Mouse (Mus musculus) CH12.LX (cell line): ENCODE measurements around the gene Tank. TPM values are rescaled to one million over a fixed set of nuclear protein-coding genes. Genes with fewer than 3 reads are reported as not detected.

Experiments used
- DNase-seq: peaks from one replicate; pipeline ENCODE4 v3.0.0-alpha.2; 2013; ENCODE audit errors: extremely low read depth
- H3K27ac ChIP-seq: 2 replicates; pipeline ENCODE4 v1.5.1; 2012; ENCODE audit warnings: low read depth, mild to moderate bottlenecking, control low read depth, moderate library complexity; ENCODE audit not compliant: insufficient read depth
- H3K27me3 ChIP-seq: replicated peaks from 2 replicates; pipeline ENCODE3; 2012; ENCODE audit warnings: inconsistent platforms
- H3K36me3 ChIP-seq, 2 experiments: replicated peaks in 1 of 2; 2 replicates each; pipeline versions ENCODE3 to v1.6.1; 2012; ENCODE audit warnings: inconsistent platforms in 1 of 2, low read length in 1 of 2, mild to moderate bottlenecking in 1 of 2, mixed read lengths in 1 of 2, moderate library complexity in 1 of 2; ENCODE audit not compliant: control insufficient read depth in 1 of 2, insufficient read depth in 1 of 2
- H3K4me1 ChIP-seq, 2 experiments: 2 replicates each; pipeline ENCODE4 v1.6.1; 2012; ENCODE audit warnings: inconsistent platforms in 1 of 2, moderate library complexity in 1 of 2; ENCODE audit not compliant: insufficient read depth in 2 of 2, control insufficient read depth in 1 of 2
- H3K4me2 ChIP-seq: 2 replicates; pipeline ENCODE4 v1.6.1; 2012; ENCODE audit warnings: low read depth, mild to moderate bottlenecking, control low read depth; ENCODE audit not compliant: poor library complexity, insufficient read depth, severe bottlenecking
- H3K4me3 ChIP-seq, 3 experiments: fragments of 150-350 bp in 1 of 3; sonication (generic) in 1 of 3; replicated peaks in 1 of 3; 2 replicates each; pipeline versions ENCODE3 to v1.5.1; 2011 to 2012; ENCODE audit warnings: low read depth in 2 of 3, low read length in 2 of 3, mild to moderate bottlenecking in 2 of 3, moderate library complexity in 2 of 3, control low read depth in 1 of 3, improper control_type of control experiment in 1 of 3, inconsistent platforms in 1 of 3, mixed read lengths in 1 of 3; ENCODE audit not compliant: poor library complexity in 1 of 3
- H3K79me2 ChIP-seq: replicated peaks from 2 replicates; pipeline ENCODE4 v1.6.1; 2012; ENCODE audit warnings: mild to moderate bottlenecking, moderate library complexity; ENCODE audit not compliant: control insufficient read depth, poor library complexity, insufficient read depth, severe bottlenecking; ENCODE audit errors: extremely low read depth
- H3K9ac ChIP-seq: 2 replicates; pipeline ENCODE4 v1.6.1; 2012; ENCODE audit warnings: low read depth, mild to moderate bottlenecking, control low read depth, moderate library complexity; ENCODE audit not compliant: insufficient read depth
- H3K9me3 ChIP-seq: replicated peaks from 2 replicates; pipeline ENCODE3; 2012; ENCODE audit warnings: low read length, inconsistent platforms, mixed read lengths
- CHD2 ChIP-seq: IDR thresholded peaks from 2 replicates; pipeline ENCODE4 v1.6.1; 2011; ENCODE audit warnings: low read length, improper control_type of control experiment
- CTCF ChIP-seq, 2 experiments: IDR thresholded peaks in 1 of 2; conservative IDR thresholded peaks in 1 of 2; 2 replicates each; pipeline ENCODE4 v1.5.1; 2011 to 2012; ENCODE audit warnings: low read depth in 2 of 2, low read length in 2 of 2, improper control_type of control experiment in 1 of 2, inconsistent platforms in 1 of 2, mild to moderate bottlenecking in 1 of 2, moderate library complexity in 1 of 2
- E2F4 ChIP-seq: IDR thresholded peaks from 2 replicates; pipeline ENCODE4 v1.6.1; 2011; ENCODE audit warnings: low read depth, low read length, improper control_type of control experiment; ENCODE audit not compliant: insufficient replicate concordance
- ELF1 ChIP-seq: IDR thresholded peaks from 2 replicates; pipeline ENCODE4 v1.6.1; 2014; ENCODE audit warnings: low read depth, mild to moderate bottlenecking, inconsistent platforms, low read length, improper control_type of control experiment
- EP300 ChIP-seq: IDR thresholded peaks from 2 replicates; pipeline ENCODE4 v1.6.1; 2011; ENCODE audit warnings: low read length, improper control_type of control experiment
- ETS1 ChIP-seq: conservative IDR thresholded peaks from 2 replicates; pipeline ENCODE4 v1.6.1; 2012; ENCODE audit warnings: low read depth, mild to moderate bottlenecking, inconsistent platforms, low read length, improper control_type of control experiment, moderate library complexity
- HCFC1 ChIP-seq: IDR thresholded peaks from 2 replicates; pipeline ENCODE4 v1.6.1; 2012; ENCODE audit warnings: low read depth, mild to moderate bottlenecking, inconsistent platforms, low read length, improper control_type of control experiment
- MAZ ChIP-seq: IDR thresholded peaks from 2 replicates; pipeline ENCODE4 v1.6.1; 2012; ENCODE audit warnings: low read depth, mild to moderate bottlenecking, inconsistent platforms, low read length, improper control_type of control experiment, moderate library complexity
- MYC ChIP-seq: IDR thresholded peaks from 2 replicates; pipeline ENCODE4 v1.6.1; 2011; ENCODE audit warnings: low read depth, mild to moderate bottlenecking, improper control_type of control experiment, low read length
- POLR2A ChIP-seq: IDR thresholded peaks from 2 replicates; pipeline ENCODE4 v1.6.1; 2011; ENCODE audit warnings: low read depth, mild to moderate bottlenecking, improper control_type of control experiment, low read length
- RAD21 ChIP-seq: IDR thresholded peaks from 2 replicates; pipeline ENCODE4 v1.6.1; 2011; ENCODE audit warnings: low read depth, mild to moderate bottlenecking, low read length, improper control_type of control experiment, moderate library complexity
- RCOR1 ChIP-seq: conservative IDR thresholded peaks from 2 replicates; pipeline ENCODE4 v1.6.1; 2012; ENCODE audit warnings: low read depth, mild to moderate bottlenecking, inconsistent platforms, low read length, improper control_type of control experiment
- SMC3 ChIP-seq: IDR thresholded peaks from 2 replicates; pipeline ENCODE4 v1.6.1; 2011; ENCODE audit warnings: low read depth, low read length, improper control_type of control experiment
- TCF12 ChIP-seq: IDR thresholded peaks from 2 replicates; pipeline ENCODE4 v1.6.1; 2014; ENCODE audit warnings: low read depth, mild to moderate bottlenecking, inconsistent platforms, low read length, improper control_type of control experiment
- UBTF ChIP-seq: IDR thresholded peaks from 2 replicates; pipeline ENCODE4 v1.6.1; 2012; ENCODE audit warnings: low read depth, mild to moderate bottlenecking, inconsistent platforms, low read length, improper control_type of control experiment, moderate library complexity
- USF1 ChIP-seq: IDR thresholded peaks from 2 replicates; pipeline ENCODE4 v1.6.1; 2014; ENCODE audit warnings: low read depth, mild to moderate bottlenecking, inconsistent platforms, low read length, improper control_type of control experiment
- USF2 ChIP-seq: conservative IDR thresholded peaks from 2 replicates; pipeline ENCODE4 v1.6.1; 2011; ENCODE audit warnings: low read depth, low read length, improper control_type of control experiment
- ZKSCAN1 ChIP-seq: IDR thresholded peaks from 2 replicates; pipeline ENCODE4 v1.6.1; 2012; ENCODE audit warnings: low read depth, inconsistent platforms, low read length, improper control_type of control experiment, borderline replicate concordance
- ZNF384 ChIP-seq: IDR thresholded peaks from 2 replicates; pipeline ENCODE4 v1.6.1; 2012; ENCODE audit warnings: low read depth, low read length, improper control_type of control experiment, inconsistent platforms
- dilution Hi-C: fragments of 300-500 bp; cut with MboI; formaldehyde crosslinking; loops from 2 replicates; pipeline ENCODE4 v1.14.3; 2020; ENCODE audit warnings: low sequenced_read_pairs; ENCODE audit not compliant: extremely low pct_unique_long_range_greater_than_20kb, extremely low pct_ligation_motif_present
- in situ Hi-C: fragments of 300-500 bp; cut with MboI; formaldehyde crosslinking; loops from 3 replicates; pipeline ENCODE4 v1.14.3; 2019; ENCODE audit warnings: low sequenced_read_pairs, low pct_ligation_motif_present, low pct_unique_long_range_greater_than_20kb, mixed read lengths
- polyA plus RNA-seq: library from polyadenylated mRNA; unstranded; fragments of >175 nt; gene quantifications from 2 replicates; pipeline ENCODE4 v1.2.1, GENCODE M21; 2012; ENCODE audit warnings: low read depth; ENCODE audit not compliant: insufficient read length
- total RNA-seq, 2 experiments: library from RNA; depleted of rRNA; stranded (reverse); fragments of 300-350 nt in 1 of 2; fragments of >200 nt in 1 of 2; gene quantifications; 2 replicates each; pipeline ENCODE4 v1.2.3; 2012 to 2014

The Tank gene
- total and polyA plus RNA-seq, 3 experiments: 45.7 to 152 (median 68.7) TPM

GRCm38 (mm10) chr2:61638182-61638581 is 59.8 kb downstream of the Tank start:
- no peak for TF ChIP-seq E2F4
- no peak for TF ChIP-seq MAZ
- no peak for TF ChIP-seq SMC3
- no peak for TF ChIP-seq USF2
- no peak for TF ChIP-seq RCOR1
- no peak for TF ChIP-seq ETS1
- no peak for TF ChIP-seq TCF12
- no peak for TF ChIP-seq UBTF
- TF ChIP-seq POLR2A: no peak
- TF ChIP-seq ZNF384: no peak
- TF ChIP-seq CHD2: no peak
- no peak for TF ChIP-seq HCFC1
- no peak for TF ChIP-seq USF1
- Histone ChIP-seq H3K27me3 (no peaks in the 10 kb centered on the region), H3K27ac (no peak overlapping the region), H3K4me2 (no peak overlapping the region), H3K9ac (no peak overlapping the region), H3K4me3 (no peak overlapping the region), H3K36me3 (peaks cover 20 to 71% of the 10 kb centered on the region in 2 experiments), H3K9me3 (no peaks in the 10 kb centered on the region), H3K4me1 (peaks cover 0 to 17% of the 10 kb centered on the region in 2 experiments; a peak in 1 of 4 replicates), H3K79me2 (0 out of 2 replicates have a peak, but pooled peaks cover 2% of the 10 kb centered on the region)
- in situ Hi-C loops (no loop called here), dilution Hi-C loops (no loop called here)
- DNase-seq: no peak

GRCm38 (mm10) chr2:61642452-61643368 is 64.3 kb downstream of the Tank start:
- no peaks in the 10 kb centered on the region for H3K9me3 ChIP-seq
- no peaks in the 10 kb centered on the region for H3K27me3 ChIP-seq
- no peak overlapping the region for H3K9ac ChIP-seq
- peak; percentile 64 for TF ChIP-seq RAD21
- no peak for TF ChIP-seq ELF1
- TF ChIP-seq EP300: no peak
- TF ChIP-seq ZKSCAN1: no peak
- peak; percentile 47 to 64; a peak in 3 of 4 replicates for TF ChIP-seq CTCF (conservative IDR thresholded peaks at IDR 0.05 in 1 of 2, IDR thresholded peaks at IDR 0.05 in 1 of 2; ENCODE audit: low read depth in 2 of 2, low read length in 2 of 2)
- no peak for TF ChIP-seq MYC
- peak; percentile 52 for TF ChIP-seq SMC3
- H3K79me2 ChIP-seq: peaks cover 6% of the 10 kb centered on the region; the same call in 1 of the 2 replicates
- H3K4me1 ChIP-seq: no peaks in the 10 kb centered on the region
- H3K27ac ChIP-seq: no peak overlapping the region
- in situ Hi-C loops: no loop called here
- dilution Hi-C loops: no loop called here
- H3K36me3 ChIP-seq: peaks cover 35 to 69% of the 10 kb centered on the region in 2 experiments
- H3K4me3 ChIP-seq: no peak overlapping the region
- peak; percentile 47 for DNase-seq
- no peak overlapping the region for H3K4me2 ChIP-seq
